Mouse (Mus musculus): ENCODE measurements around the gene Coq5. TPM values are rescaled to one million over a fixed set of nuclear protein-coding genes. Genes with fewer than 3 reads are reported as not detected.

Coq5 gene
- total and polyA plus RNA-seq, 2 experiments from 2014 or later = 41.7 to 45.2 TPM

- WGBS = 89% methylated on average over 3 of the region's 3 CpGs
- no peak for ATAC-seq
- Histone ChIP-seq H3K9me3 (ENCODE audit: low read length) (no peaks in the 10 kb centered on the region), H3K36me3 (ENCODE audit: insufficient read depth) (peaks cover 15% of the 10 kb centered on the region), H3K27me3 (ENCODE audit: insufficient read depth, low read length) (no peaks in the 10 kb centered on the region), H3K27ac (ENCODE audit: low read depth, low read length) (no peak overlapping the region), H3K4me3 (ENCODE audit: low read depth, low read length) (no peak overlapping the region), H3K4me1 (ENCODE audit: insufficient read depth) (peaks cover 18% of the 10 kb centered on the region), H3K9ac (no peak overlapping the region), H3K4me2 (ENCODE audit: low read depth) (no peak overlapping the region)
- no peak for TF ChIP-seq CTCF (IDR thresholded peaks at IDR 0.05; ENCODE audit: low read depth)
- DNase-seq = no peak
Measured at GRCm38 (mm10) chr5:115267469-115268045, 11.9 kb upstream of the Coq5 start.

GRCm38 (mm10) chr5:115268266-115268665, 11.2 kb upstream of the Coq5 start:
- DNase-seq = no peak
- WGBS = 74% methylated on average over 3 of the region's 3 CpGs
- Histone ChIP-seq H3K27me3 (ENCODE audit: insufficient read depth, low read length) (no peaks in the 10 kb centered on the region), H3K4me2 (ENCODE audit: low read depth) (no peak overlapping the region), H3K4me3 (ENCODE audit: low read depth, low read length) (no peak overlapping the region), H3K4me1 (ENCODE audit: insufficient read depth) (peaks cover 20% of the 10 kb centered on the region), H3K36me3 (ENCODE audit: insufficient read depth) (peaks cover 15% of the 10 kb centered on the region), H3K9me3 (ENCODE audit: low read length) (no peaks in the 10 kb centered on the region), H3K27ac (ENCODE audit: low read depth, low read length) (no peak overlapping the region), H3K9ac (no peak overlapping the region)
- ATAC-seq = no peak
- no peak for TF ChIP-seq CTCF (IDR thresholded peaks at IDR 0.05; ENCODE audit: low read depth)

- WGBS = 94% methylated on average over 1 of the region's 1 CpGs
- Histone ChIP-seq H3K4me1 (ENCODE audit: insufficient read depth) (peaks cover 22% of the 10 kb centered on the region), H3K4me2 (ENCODE audit: low read depth) (peak overlapping the region; percentile 77), H3K27me3 (ENCODE audit: insufficient read depth, low read length) (no peaks in the 10 kb centered on the region), H3K4me3 (ENCODE audit: low read depth, low read length) (no peak overlapping the region), H3K36me3 (ENCODE audit: insufficient read depth) (peaks cover 15% of the 10 kb centered on the region), H3K9ac (no peak overlapping the region), H3K9me3 (ENCODE audit: low read length) (no peaks in the 10 kb centered on the region), H3K27ac (ENCODE audit: low read depth, low read length) (no peak overlapping the region)
- ATAC-seq = no peak
- no peak for DNase-seq
- no peak for TF ChIP-seq CTCF (IDR thresholded peaks at IDR 0.05; ENCODE audit: low read depth)
Measured at GRCm38 (mm10) chr5:115269969-115270368, 9.5 kb upstream of the Coq5 start.

GRCm38 (mm10) chr5:115271931-115272811, 7.3 kb upstream of the Coq5 start:
- Histone ChIP-seq H3K4me2 (ENCODE audit: low read depth) (peak overlapping the region; percentile 77), H3K36me3 (ENCODE audit: insufficient read depth) (peaks cover 15% of the 10 kb centered on the region), H3K4me1 (ENCODE audit: insufficient read depth) (peaks cover 22% of the 10 kb centered on the region), H3K4me3 (ENCODE audit: low read depth, low read length) (peak overlapping the region; percentile 99), H3K27me3 (ENCODE audit: insufficient read depth, low read length) (no peaks in the 10 kb centered on the region), H3K9me3 (ENCODE audit: low read length) (no peaks in the 10 kb centered on the region), H3K27ac (ENCODE audit: low read depth, low read length) (peak overlapping the region; percentile 94), H3K9ac (peak overlapping the region; percentile 97)
- TF ChIP-seq CTCF (IDR thresholded peaks at IDR 0.05; ENCODE audit: low read depth) = no peak
- peak; percentile 33 for DNase-seq
- peak; percentile 49 for ATAC-seq
- WGBS = 2% methylated on average over 68 of the region's 77 CpGs

GRCm38 (mm10) chr5:115272812-115273548, 6.5 kb upstream of the Coq5 start, which contains the start of gene Rnf10:
Rnf10 (minus strand) TSS chr5:115272898.
- peak; percentile 92 for ATAC-seq
- Histone ChIP-seq H3K27me3 (ENCODE audit: insufficient read depth, low read length) (no peaks in the 10 kb centered on the region), H3K9ac (peak within 1 kb of the TSS; percentile 97), H3K4me2 (ENCODE audit: low read depth) (peak within 1 kb of the TSS; percentile 77), H3K9me3 (ENCODE audit: low read length) (no peaks in the 10 kb centered on the region), H3K27ac (ENCODE audit: low read depth, low read length) (peak within 1 kb of the TSS; percentile 94), H3K4me1 (ENCODE audit: insufficient read depth) (peaks cover 22% of the 10 kb centered on the region), H3K36me3 (ENCODE audit: insufficient read depth) (peaks cover 15% of the 10 kb centered on the region), H3K4me3 (ENCODE audit: low read depth, low read length) (peak within 1 kb of the TSS; percentile 99)
- 12% methylated on average over 26 of the region's 26 CpGs for WGBS
- no peak for TF ChIP-seq CTCF (IDR thresholded peaks at IDR 0.05; ENCODE audit: low read depth)
- peak; percentile 98 for DNase-seq

GRCm38 (mm10) chr5:115273549-115274135, 5.8 kb upstream of the Coq5 start:
- H3K9me3 ChIP-seq (ENCODE audit: low read length) = no peaks in the 10 kb centered on the region
- H3K27me3 ChIP-seq (ENCODE audit: insufficient read depth, low read length) = no peaks in the 10 kb centered on the region
- WGBS = 62% methylated on average over 6 of the region's 6 CpGs
- no peak for DNase-seq
- H3K9ac ChIP-seq = peak overlapping the region; percentile 97; the same call in 1 of the 2 replicates
- H3K4me2 ChIP-seq (ENCODE audit: low read depth) = peak overlapping the region; percentile 77
- ATAC-seq = peak; percentile 10
- H3K36me3 ChIP-seq (ENCODE audit: insufficient read depth) = peaks cover 10% of the 10 kb centered on the region
- no peak for TF ChIP-seq CTCF (IDR thresholded peaks at IDR 0.05; ENCODE audit: low read depth)
- peaks cover 22% of the 10 kb centered on the region for H3K4me1 ChIP-seq (ENCODE audit: insufficient read depth)
- H3K4me3 ChIP-seq (ENCODE audit: low read depth, low read length) = peak overlapping the region; percentile 99; the same call in 1 of the 2 replicates
- peak overlapping the region; percentile 94 for H3K27ac ChIP-seq (ENCODE audit: low read depth, low read length)
